Mouse (Mus musculus): Measurements from ENCODE around the gene Gm9803. TPM values are rescaled to one million over a fixed set of nuclear protein-coding genes. Genes with fewer than 3 reads are reported as not detected.

The Gm9803 gene
- total RNA-seq, 2 experiments from 2014 or later: 6.8 to 8.8 TPM

DNA sequence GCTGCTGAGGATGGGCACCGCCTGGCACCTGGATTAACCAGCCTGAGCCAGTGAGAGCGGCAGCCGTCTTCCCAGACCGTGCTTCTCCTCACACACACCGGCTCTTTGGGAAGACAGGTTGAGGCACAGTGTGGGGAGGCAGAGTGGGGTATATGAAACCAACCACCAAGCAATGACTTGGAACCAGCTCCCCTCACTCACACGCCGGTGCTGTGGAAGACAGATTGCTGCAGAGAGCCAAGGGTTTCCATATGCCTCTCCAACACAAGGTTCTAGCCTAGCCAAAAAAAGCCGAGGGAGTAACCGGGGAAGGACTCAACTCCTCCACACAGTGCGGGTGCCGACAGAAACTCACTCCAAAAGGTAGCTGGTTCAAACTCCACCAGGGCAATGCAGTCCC lies 35.4 kb downstream of the Gm9803 start:
- intact Hi-C loops (cut with DNase I; ENCODE audit: low total_unique reads): no loop called here
- no peak for DNase-seq

DNA sequence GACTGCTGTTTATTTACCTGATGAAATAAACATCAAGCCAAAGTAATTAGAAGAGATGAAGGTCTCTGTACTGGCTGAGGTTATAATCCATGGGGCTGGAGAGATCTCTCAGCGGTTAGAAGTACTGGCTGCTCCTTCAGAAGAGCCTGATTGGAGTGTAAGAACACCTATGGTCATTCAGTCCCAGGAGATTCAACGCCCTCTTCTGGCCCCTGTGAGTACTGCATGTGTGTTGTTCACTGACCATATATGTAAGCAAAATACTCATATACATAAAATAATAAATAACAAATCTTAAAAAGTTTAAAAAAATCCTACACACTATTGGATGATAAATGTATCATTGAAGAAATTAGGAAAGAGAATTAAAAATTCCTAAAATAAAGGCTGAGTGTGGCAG lies 36.9 kb downstream of the Gm9803 start:
- DNase-seq: no peak
- intact Hi-C loops (cut with DNase I; ENCODE audit: low total_unique reads): no loop called here

DNA sequence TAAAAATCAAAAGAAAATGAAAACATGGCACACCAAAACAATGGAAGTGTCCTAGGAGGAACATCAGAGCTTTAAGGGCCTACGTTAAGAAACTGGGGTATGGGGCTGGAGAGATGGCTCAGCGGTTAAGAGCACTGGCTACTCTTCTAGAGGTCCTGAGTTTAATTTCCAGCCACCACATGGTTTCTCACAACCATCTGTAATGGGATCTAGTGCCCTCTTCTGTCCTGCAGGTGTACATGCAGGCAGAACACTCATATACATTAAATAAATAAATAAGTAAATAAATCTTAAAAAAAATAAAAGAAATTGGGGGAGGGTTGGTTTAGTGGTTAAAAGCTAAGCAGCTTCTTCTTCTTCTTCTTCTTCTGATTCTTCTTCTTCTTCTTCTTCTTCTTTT lies 37.4 kb downstream of the Gm9803 start:
- intact Hi-C loops (cut with DNase I; ENCODE audit: low total_unique reads): no loop called here
- DNase-seq: no peak

Other genes starting within 250 kb of the Gm9803 start
- 1 to 10 TPM; 3.7 to 4.8 TPM for gene Bend3, start 45.3 kb upstream of the Gm9803 start, total RNA-seq (2021)
- 100 to 1,000 TPM in 1 of 2 experiments, 10 to 100 TPM in 1; 97.7 to 103 TPM for gene 1700021F05Rik, start 16.9 kb downstream of the Gm9803 start, total RNA-seq (2021)
- gene Cd24a, start 54.2 kb downstream of the Gm9803 start, total RNA-seq (2021): 10 to 100 TPM; 27.6 to 41.4 TPM